Mouse (Mus musculus) liver, embryonic 14.5 days (tissue): Measurements from ENCODE around the gene Nphp4.

ENCODE experiments used
- CTCF ChIP-seq: IDR thresholded peaks from 2 replicates; pipeline ENCODE4 v1.5.1; 2016; ENCODE audit warnings: antibody characterized with exemption, low read depth, control low read depth
- EP300 ChIP-seq: IDR thresholded peaks from 2 replicates; pipeline ENCODE4 v1.6.1; 2016; ENCODE audit warnings: antibody characterized with exemption, low read depth

DNA sequence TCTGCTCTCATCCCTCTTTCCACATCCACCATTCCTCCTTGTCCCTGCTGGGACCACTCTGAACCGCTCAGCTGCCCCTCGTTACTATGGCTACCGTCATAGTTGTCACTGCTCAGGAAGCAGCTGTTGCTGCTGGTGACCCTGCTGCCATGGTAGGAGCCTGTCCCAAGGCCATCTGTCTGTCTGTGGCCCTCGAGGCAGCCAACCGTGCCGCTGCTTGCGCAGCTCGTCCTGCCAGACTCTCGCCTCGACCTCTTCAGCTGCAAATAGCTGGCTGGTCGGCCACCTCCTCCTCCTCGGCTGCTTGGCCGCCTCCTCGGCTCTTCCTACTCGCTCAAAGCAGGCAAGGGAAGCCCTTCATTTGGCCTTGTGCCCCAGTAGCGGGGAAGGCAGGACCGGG, 81.7 kb downstream of the Nphp4 start:
- TF ChIP-seq CTCF, result no peak
- TF ChIP-seq EP300, result no peak
